Mouse (Mus musculus): ENCODE measurements around the gene Tmem223.

The Tmem223 gene

DNA sequence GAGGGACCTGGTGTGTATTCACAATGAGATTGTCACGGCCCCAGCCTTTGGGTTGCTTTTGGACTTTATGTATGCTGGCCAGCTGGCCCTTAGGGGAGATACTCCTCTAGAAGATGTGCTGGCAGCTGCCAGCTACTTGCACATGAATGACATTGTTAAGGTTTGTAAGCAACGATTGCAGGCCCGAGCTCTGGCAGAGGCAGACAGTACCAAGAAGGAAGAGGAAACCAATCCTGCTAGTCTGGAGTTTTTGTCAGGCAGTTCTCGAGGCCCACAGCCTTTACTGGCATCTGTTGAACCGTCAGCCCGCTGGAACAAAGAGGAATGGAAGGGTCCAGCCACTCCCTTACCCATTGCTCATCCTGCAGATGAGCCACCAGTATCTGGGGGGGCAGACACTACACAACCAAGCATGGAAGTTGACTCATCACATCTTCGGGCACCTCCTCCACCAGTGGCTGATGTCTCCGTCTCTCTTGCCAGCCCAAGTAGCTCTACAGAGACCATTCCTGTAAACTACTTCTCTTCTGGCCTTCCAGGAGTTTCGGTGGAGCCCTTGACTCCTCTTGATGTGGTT lies 32.5 kb downstream of the Tmem223 start:
- no peak for DNase-seq (ENCODE audit: low read depth, low spot score)

DNA sequence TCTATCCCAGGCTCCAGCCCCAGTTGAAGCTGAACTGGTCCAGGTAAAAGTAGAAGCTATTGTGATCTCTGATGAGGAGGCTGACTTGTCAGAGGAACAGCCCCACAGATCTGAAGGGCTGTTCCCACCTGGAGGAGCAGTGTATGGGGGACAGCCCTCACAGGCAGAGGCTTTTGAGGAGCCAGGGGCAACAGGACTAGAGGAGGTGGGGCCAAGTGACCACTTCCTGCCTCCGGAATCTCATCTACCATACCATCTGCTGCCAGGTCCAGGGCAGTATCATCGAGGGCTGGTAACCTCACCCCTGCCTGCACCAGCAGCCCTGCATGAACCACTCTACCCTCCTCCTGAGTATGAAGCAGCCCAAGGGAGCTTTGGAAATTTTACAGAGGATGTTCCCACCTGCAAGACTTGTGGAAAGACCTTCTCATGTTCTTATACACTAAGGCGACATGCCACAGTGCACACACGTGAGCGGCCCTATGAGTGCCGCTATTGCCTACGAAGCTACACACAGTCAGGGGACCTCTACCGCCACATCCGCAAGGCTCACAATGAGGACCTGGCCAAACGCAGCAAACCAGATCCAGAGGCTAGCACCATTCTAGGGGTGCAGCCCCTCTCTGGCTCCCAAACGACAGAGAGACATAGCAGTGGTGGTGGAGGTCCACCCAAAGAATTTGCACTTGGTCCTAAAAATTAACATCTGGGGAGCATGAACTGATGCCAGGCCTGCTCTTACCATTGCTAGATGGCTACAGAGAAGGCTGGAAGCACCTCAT lies 33.3 kb downstream of the Tmem223 start:
- DNase-seq (ENCODE audit: low read depth, low spot score) = no peak

DNA sequence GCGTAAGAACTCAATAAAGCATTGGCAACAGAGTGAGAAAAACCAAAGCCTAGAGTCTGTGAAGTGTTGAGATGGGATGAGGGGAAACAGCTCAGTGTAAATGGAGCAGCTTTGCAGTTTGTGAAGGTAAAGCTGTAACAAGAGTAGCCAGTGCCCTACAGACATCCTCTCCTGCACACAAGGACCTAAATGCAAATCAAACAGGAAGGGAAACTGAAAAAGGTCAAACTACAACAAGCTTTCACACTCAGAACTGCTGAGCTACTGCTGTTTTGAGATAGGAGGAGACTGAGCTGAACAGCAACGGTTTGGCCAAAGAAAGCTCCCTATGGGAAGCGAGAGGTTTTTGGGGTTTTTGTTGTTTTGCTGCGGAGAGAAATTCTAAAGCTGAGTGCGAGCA lies 36.0 kb downstream of the Tmem223 start:
- DNase-seq (ENCODE audit: low read depth, low spot score) = no peak

DNA sequence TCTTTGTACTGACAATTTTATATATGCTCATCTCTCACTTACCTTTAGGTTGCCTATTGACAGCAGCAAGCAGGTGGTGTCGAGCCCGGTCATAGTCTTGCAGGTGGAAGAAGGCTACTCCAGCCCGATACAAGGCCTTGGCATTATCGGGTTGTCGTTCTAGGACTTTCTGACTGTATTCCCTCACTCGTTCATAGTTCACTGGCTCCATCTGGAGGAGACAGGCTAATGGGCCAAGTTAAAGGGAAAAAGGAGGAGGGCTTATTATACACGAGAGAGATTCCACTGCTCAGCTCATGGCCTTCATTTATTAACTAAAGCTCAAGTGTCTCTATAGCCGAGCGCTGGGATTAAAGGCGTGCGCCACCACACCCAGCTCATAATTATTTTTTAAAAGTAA lies 45.0 kb downstream of the Tmem223 start:
- DNase-seq (ENCODE audit: low read depth, low spot score) = no peak

DNA sequence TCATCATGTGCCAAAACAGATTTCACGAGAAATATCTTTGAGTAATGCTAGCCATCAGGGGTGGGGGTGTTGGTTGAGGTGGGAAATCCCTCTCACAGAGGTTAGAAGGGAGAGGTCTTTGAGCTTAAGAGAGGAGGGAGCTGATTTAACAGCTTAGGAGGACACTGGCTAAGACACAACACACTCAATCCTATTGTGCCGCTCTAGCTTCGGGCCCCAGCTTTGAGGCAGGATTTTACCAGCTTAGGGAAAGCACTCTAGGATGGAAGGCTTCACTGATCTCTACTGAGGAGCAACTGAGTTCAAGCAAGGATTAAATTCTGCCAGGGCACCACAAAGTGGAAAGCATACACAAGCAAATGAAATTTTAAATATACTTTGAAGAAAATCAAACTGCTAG lies 46.2 kb downstream of the Tmem223 start:
- DNase-seq (ENCODE audit: low read depth, low spot score) = no peak

DNA sequence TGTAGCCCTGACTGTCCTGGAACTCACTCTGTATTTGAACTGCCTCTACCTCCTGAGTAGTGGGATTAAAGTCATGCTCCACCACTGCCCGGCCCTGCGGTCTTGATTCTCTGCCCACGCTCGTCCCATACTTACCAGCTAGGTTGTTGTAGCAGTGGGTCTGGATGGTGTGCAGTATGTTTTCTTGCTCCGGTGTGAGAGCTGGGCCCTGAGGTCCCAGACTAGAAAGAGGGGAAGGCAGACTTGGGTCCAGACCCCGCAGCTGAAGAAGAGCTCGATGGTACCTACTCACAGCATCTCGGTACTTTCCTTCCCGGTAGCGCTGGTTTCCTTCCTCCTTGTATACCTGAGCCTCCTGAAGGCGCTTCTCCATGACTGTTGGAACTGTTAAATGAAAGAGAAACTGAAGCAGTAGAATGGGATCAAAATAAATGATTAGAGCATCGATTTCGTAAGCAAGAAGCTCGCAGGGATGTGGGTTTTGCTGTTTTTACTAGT lies 47.6 kb downstream of the Tmem223 start:
- DNase-seq (ENCODE audit: low read depth, low spot score) = no peak

DNA sequence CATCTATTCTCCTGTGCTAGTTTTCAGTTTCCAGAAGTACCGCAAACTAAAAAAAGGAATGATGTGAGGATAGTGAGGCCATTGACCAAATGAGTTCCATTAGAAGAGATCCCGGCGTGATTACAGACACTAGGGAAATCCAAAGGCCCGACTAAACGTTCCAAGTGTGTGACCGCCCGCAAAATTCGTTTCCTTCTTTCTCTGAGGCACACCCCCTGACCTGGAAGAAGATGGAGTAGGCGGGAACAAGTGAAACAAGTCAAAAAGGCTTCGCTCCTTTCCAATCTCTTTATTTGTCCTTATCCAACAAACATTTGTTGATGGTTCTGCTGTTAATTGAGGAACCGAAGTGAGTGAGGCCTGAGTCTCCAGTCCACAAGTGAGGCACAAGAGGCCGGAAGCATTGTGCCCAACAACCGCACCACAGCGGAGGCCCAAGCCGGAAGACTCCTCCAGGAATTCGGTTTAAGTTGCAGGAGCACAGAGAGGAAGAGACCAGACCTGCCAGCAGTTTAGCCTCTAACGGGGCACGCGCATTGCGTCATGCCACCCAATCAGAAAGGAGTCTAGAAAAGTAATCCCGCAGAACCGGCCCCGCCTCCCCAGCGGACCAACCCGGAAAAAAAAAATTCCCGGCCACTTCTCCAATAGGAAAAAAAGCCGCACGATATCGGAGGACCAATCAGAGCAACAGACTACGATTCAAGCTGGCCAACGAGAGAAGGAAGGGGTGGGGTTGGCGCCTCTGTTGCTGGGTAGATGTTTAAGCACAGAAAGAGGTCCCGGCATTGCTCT lies 48.2 kb downstream of the Tmem223 start, which contains the start of gene Ttc9c:
Gene Ttc9c, minus strand, starts transcription at position 533 of the 795 bp plus-strand sequence.
- peak; percentile 99 for DNase-seq (ENCODE audit: low read depth, low spot score)

DNA sequence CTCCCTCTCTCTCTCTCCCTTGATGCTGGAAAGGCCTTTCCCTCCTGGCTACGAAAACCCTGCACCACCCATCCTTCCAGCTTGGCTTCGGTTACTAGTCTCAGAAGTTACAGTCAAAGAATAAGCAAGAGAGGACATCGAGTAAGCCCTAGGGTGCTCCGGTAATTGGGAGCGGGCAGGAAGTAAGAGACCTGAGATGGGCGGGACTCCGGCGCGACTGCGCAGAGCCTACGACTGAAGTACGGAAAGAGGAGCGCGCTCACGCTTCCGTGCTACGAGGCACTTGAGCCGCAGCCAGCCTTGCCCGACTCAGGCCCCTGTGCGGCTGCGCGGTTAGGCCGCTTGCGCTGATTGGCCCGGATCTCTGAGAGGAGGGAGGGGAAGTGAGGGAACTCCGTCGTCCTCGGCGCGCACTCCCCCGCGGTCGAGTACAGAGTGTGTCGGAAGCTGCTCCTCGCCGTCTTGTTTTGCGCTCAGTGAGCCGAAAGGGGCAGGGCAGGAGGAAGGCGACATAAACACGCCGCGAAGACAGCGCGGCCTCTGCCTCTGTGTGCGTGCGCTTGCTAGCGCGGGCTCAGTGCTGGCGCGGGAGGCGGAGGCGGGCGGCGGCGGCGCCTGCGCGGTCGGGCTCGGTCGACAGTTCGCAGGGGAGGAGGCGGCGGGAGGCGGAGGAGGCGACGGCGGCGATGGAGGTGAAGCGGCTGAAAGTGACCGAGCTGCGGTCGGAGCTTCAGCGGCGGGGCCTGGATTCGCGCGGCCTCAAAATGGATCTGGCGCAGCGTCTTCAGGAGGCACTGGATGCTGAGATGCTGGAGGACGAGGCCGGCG lies 49.0 kb downstream of the Tmem223 start, which contains the start of gene Hnrnpul2:
Gene Hnrnpul2, plus strand, starts transcription at position 415 of the 828 bp plus-strand sequence.
- DNase-seq (ENCODE audit: low read depth, low spot score) = peak; percentile 99

DNA sequence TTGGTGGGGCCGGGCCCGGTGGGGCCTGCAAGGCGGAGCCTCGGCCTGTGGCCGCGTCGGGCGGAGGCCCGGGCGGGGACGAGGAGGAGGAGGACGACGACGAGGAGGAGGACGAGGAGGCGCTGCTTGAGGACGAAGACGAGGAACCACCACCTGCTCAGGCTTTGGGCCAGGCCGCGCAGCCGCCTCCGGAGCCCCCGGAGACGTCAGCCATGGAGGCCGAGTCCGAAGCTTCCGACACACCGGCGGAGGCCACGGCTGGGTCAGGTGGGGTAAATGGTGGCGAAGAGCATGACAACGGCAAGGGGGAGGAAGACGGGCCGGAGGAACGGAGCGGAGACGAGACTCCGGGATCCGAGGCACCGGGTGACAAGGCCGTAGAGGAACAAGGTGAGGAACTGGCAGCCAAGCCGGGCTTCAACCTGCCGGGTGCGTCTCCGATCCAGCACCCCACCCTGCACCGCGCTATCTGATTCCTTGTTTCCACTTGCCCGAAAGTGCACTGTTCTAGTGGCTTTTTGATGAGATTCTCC lies 49.7 kb downstream of the Tmem223 start:
- no peak for DNase-seq (ENCODE audit: low read depth, low spot score)

DNA sequence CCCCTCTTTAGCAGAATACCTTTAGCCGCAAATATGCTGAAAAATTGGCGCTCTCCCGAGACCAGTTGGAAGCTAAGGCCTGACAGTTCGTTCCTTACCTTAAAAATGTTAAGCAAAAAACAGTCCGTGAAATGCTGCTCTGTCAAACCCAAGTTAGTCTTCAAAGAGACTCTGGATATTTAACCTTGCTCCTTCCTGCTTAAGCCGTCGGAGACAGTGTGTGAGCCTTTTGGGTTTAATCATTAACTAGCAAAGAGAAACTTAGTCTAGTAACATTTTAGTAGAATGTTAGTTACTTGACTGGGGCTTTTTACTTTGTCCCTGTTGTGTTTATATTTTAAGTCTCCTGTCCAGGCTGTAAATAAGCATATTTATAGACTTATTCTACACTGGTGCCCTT lies 50.4 kb downstream of the Tmem223 start:
- no peak for DNase-seq (ENCODE audit: low read depth, low spot score)

Data from mesoderm, embryonic 11.5 days (tissue).